Mouse (Mus musculus) MEL (cell line): ENCODE measurements around the gene Kif3a.

Experiments used
- CHD1 ChIP-seq: IDR thresholded peaks from 2 replicates; pipeline ENCODE4 v1.6.1; 2012; ENCODE audit warnings: low read depth, mild to moderate bottlenecking, inconsistent platforms, low read length, improper control_type of control experiment
- CHD2 ChIP-seq: IDR thresholded peaks from 2 replicates; pipeline ENCODE4 v1.6.1; 2011; ENCODE audit warnings: low read length, improper control_type of control experiment
- CTCF ChIP-seq, 3 experiments: IDR thresholded peaks in 2 of 3; conservative IDR thresholded peaks in 1 of 3; 2 replicates each; pipeline ENCODE4 v1.5.1; 2011 to 2012; ENCODE audit warnings: low read length in 3 of 3, low read depth in 2 of 3, mild to moderate bottlenecking in 2 of 3, improper control_type of control experiment in 1 of 3, inconsistent platforms in 1 of 3, mixed read lengths in 1 of 3, moderate library complexity in 1 of 3; ENCODE audit not compliant: control insufficient read depth in 1 of 3, insufficient read depth in 1 of 3, poor library complexity in 1 of 3, severe bottlenecking in 1 of 3
- EP300 ChIP-seq, 2 experiments: IDR thresholded peaks; 2 replicates each; pipeline ENCODE4 v1.6.1; 2011; ENCODE audit warnings: improper control_type of control experiment in 2 of 2, low read length in 2 of 2, low read depth in 1 of 2, mild to moderate bottlenecking in 1 of 2
- GATA1 ChIP-seq: IDR thresholded peaks from 2 replicates; pipeline ENCODE4 v1.6.1; 2011; ENCODE audit warnings: low read depth, low read length, improper control_type of control experiment
- HCFC1 ChIP-seq: IDR thresholded peaks from 2 replicates; pipeline ENCODE4 v1.6.1; 2012; ENCODE audit warnings: low read depth, mild to moderate bottlenecking, inconsistent platforms, low read length, improper control_type of control experiment, moderate library complexity
- MAX ChIP-seq: IDR thresholded peaks from 2 replicates; pipeline ENCODE4 v1.6.1; 2011; ENCODE audit warnings: low read length, improper control_type of control experiment
- POLR2A ChIP-seq, 2 experiments: IDR thresholded peaks; 2 replicates each; pipeline ENCODE4 v1.6.1; 2011 to 2012; ENCODE audit warnings: low read length in 2 of 2, mild to moderate bottlenecking in 2 of 2, control low read depth in 1 of 2, improper control_type of control experiment in 1 of 2, low read depth in 1 of 2, moderate library complexity in 1 of 2; ENCODE audit not compliant: control insufficient read depth in 1 of 2, insufficient read depth in 1 of 2, poor library complexity in 1 of 2
- TAL1 ChIP-seq: IDR thresholded peaks from 2 replicates; pipeline ENCODE4 v1.6.1; 2012; ENCODE audit warnings: mild to moderate bottlenecking, inconsistent platforms, low read length, moderate library complexity, mixed read lengths
- TCF12 ChIP-seq: IDR thresholded peaks from 2 replicates; pipeline ENCODE4 v1.6.1; 2014; ENCODE audit warnings: low read depth, mild to moderate bottlenecking, inconsistent platforms, low read length, improper control_type of control experiment, moderate library complexity
- ZC3H11A ChIP-seq: IDR thresholded peaks from 2 replicates; pipeline ENCODE4 v1.6.1; 2012; ENCODE audit warnings: low read depth, mild to moderate bottlenecking, inconsistent platforms, low read length, improper control_type of control experiment

GRCm38 (mm10) chr11:53591116-53591515 lies 23.9 kb downstream of the Kif3a start:
- no peak for TF ChIP-seq EP300 (IDR thresholded peaks at IDR 0.05; ENCODE audit: low read depth in 1 of 2, low read length in 2 of 2)
- no peak for TF ChIP-seq CHD1
- no peak for TF ChIP-seq POLR2A (IDR thresholded peaks at IDR 0.05; ENCODE audit: control insufficient read depth in 1 of 2, insufficient read depth in 1 of 2, low read depth in 1 of 2, low read length in 2 of 2, poor library complexity in 1 of 2)
- no peak for TF ChIP-seq MAX
- no peak for TF ChIP-seq CTCF (IDR thresholded peaks at IDR 0.05 in 2 of 3, conservative IDR thresholded peaks at IDR 0.05 in 1 of 3; ENCODE audit: control insufficient read depth in 1 of 3, insufficient read depth in 1 of 3, low read depth in 2 of 3, low read length in 3 of 3, poor library complexity in 1 of 3, severe bottlenecking in 1 of 3)
- no peak for TF ChIP-seq TAL1
- TF ChIP-seq HCFC1 = no peak
- TF ChIP-seq ZC3H11A = no peak
- TF ChIP-seq CHD2 = no peak
- TF ChIP-seq TCF12 = no peak
- no peak for TF ChIP-seq GATA1
